Mouse (Mus musculus): Measurements from ENCODE around the gene Magi2.

DNA sequence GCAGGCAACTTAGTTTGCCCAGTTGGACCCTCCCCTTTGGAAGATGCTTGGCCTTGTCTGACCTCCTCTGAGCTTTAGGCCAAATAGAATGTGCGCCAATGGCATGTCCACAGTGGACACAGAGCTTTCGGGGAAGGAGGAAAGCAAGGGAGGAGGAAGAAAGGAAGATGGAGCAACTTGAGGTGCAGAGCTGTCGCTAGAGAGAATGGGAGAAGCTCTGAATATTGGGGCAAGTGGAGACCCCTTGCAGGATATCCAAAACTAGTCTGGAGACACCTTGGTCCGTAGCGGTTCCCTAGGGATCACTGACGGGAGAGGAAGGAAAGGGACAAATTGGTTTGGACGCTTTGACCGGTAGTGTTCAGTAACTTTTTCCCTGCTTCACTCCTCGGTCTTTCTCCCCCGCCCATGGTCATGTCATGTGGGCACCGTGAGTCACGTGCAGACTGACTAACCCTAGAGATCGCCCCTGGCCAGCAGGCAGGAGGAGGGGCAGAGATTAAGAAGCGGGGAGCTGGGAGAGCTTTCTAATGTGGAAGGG lies 1.0 kb downstream of the Magi2 start:
- TF ChIP-seq CTCF (IDR thresholded peaks at IDR 0.05; ENCODE audit: extremely low read depth, insufficient read length, insufficient replicate concordance, low read depth, low read length): no peak
- no peak for TF ChIP-seq POLR2A (IDR thresholded peaks at IDR 0.05; ENCODE audit: low read depth, low read length)
